Mouse (Mus musculus) kidney, adult 2 months (tissue): ENCODE measurements around the gene Pdgfa. TPM values are rescaled to one million over a fixed set of nuclear protein-coding genes. Genes with fewer than 3 reads are reported as not detected.

Source experiments
- DNase-seq: peaks from one replicate; pipeline ENCODE4 v3.0.0; 2021
- H3K27ac ChIP-seq: fragments of 200-500 bp; 2 replicates; pipeline ENCODE4 v1.5.1; 2012; ENCODE audit warnings: low read depth, low read length, control low read depth, inconsistent platforms; ENCODE audit not compliant: insufficient read depth
- H3K27me3 ChIP-seq: fragments of 200-500 bp; replicated peaks from 2 replicates; pipeline ENCODE4 v1.6.1; 2012; ENCODE audit warnings: mild to moderate bottlenecking, moderate library complexity, low read length, inconsistent platforms; ENCODE audit not compliant: control insufficient read depth, insufficient read depth
- H3K36me3 ChIP-seq: fragments of 200-500 bp; 2 replicates; pipeline ENCODE4 v1.6.1; 2012; ENCODE audit warnings: mild to moderate bottlenecking, moderate library complexity, low read length, inconsistent platforms; ENCODE audit not compliant: control insufficient read depth, insufficient read depth
- H3K4me1 ChIP-seq: fragments of 200-500 bp; 2 replicates; pipeline ENCODE4 v1.6.1; 2011; ENCODE audit warnings: low read length; ENCODE audit not compliant: control insufficient read depth, insufficient read depth
- H3K4me3 ChIP-seq: fragments of 200-500 bp; 2 replicates; pipeline ENCODE4 v1.5.1; 2011; ENCODE audit warnings: mild to moderate bottlenecking, low read depth, low read length, control low read depth; ENCODE audit not compliant: insufficient read depth
- CTCF ChIP-seq: fragments of 200-500 bp; conservative IDR thresholded peaks from 2 replicates; pipeline ENCODE4 v1.5.1; 2011; ENCODE audit warnings: low read depth, mild to moderate bottlenecking, control low read depth, low read length, moderate library complexity, mixed read lengths; ENCODE audit not compliant: insufficient read depth, insufficient read length
- POLR2A ChIP-seq: fragments of 200-500 bp; IDR thresholded peaks from one replicate; pipeline ENCODE4 v1.6.1; 2011; ENCODE audit warnings: low read depth, low read length, control low read depth
- WGBS: fragments of 180-500 bp; shearing (Covaris S2); methylation state at CpG from one replicate; pipeline ENCODE4 v1.1.7; 2018; 5-methylcytosine and 5-hydroxymethylcytosine counted together
- polyA plus RNA-seq: library from polyadenylated mRNA; depleted of rRNA; stranded (reverse); fragments of >200 nt; gene quantifications from 2 replicates; pipeline ENCODE4 v1.2.3, GENCODE M21; 2012

Gene Pdgfa
- polyA plus RNA-seq, 1 experiment, result 12.0 TPM

DNA sequence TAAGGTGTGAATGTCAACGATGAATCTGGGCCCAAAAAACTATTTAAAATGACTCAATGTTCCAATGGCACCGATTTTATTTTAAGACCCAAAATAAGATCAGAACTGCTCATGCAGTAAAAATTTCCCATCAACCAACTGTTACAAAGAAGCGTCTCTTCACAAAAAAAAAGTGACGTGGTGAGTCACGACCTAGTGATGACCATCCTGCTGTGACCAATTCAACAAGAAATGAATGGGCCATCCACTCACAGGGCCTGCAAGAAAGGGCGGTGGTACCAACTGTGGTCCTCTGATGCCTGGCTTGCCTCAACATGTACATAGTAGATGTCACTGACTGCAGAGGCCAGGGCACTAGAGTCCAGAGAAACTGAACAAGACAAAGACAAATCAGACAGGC is 7.6 kb downstream of the Pdgfa start:
- WGBS, result 86% methylated on average over 6 of the region's 6 CpGs
- TF ChIP-seq CTCF (no peak), POLR2A (no peak)
- Histone ChIP-seq H3K27me3 (no peaks in the 10 kb centered on the region), H3K27ac (no peak overlapping the region), H3K36me3 (no peaks in the 10 kb centered on the region), H3K4me1 (no peaks in the 10 kb centered on the region; the same call in 1 of the 2 replicates), H3K4me3 (no peak overlapping the region)
- no peak for DNase-seq

DNA sequence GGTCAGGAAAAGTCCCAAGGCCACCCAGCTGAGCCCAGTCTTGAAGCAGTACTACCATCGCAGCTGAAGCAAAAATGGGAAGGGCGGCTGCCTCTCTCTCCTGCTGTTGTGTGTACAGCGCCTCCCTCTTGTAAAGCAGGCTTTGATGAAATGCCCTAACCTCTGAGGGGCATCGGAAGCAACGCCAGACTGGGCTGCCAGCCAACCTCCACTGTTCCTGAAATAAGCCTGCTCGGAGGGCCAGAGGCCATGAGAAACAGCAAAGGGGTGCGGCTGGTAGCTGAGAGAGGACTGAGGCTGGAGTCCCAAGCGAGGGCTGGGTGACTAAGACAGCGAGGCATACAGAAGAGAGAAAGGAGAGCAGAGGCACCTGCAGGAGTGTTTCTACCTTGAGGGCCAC is 8.4 kb downstream of the Pdgfa start:
- TF ChIP-seq POLR2A (no peak), CTCF (no peak)
- Histone ChIP-seq H3K4me3 (no peak overlapping the region), H3K27ac (no peak overlapping the region), H3K4me1 (no peaks in the 10 kb centered on the region; the same call in 1 of the 2 replicates), H3K27me3 (no peaks in the 10 kb centered on the region), H3K36me3 (no peaks in the 10 kb centered on the region)
- DNase-seq, result peak; percentile 85
- 17% methylated on average over 9 of the region's 9 CpGs for WGBS

DNA sequence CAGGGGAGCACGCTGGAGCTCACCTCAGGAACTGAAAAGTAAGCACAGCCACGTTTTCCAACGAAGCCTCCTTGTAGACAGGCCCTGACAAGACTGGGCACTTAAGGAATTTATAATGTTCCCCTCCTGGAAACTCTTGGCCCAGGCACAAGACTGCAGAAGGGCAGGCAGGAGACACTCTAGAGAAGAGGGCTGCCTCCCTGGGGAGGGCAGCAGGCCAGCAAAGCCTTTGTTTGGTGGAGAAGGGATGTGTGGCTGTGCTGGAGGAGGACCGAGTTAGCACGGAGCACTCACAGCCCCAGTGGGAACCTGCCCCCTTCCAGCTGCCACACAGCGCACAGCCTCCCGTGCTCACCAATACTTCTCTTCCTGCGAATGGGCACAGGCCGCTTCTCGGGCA is 9.2 kb downstream of the Pdgfa start:
- 78% methylated on average over 10 of the region's 10 CpGs for WGBS
- no peaks in the 10 kb centered on the region; the same call in 1 of the 2 replicates for H3K4me1 ChIP-seq
- TF ChIP-seq POLR2A, result no peak
- TF ChIP-seq CTCF, result no peak

DNA sequence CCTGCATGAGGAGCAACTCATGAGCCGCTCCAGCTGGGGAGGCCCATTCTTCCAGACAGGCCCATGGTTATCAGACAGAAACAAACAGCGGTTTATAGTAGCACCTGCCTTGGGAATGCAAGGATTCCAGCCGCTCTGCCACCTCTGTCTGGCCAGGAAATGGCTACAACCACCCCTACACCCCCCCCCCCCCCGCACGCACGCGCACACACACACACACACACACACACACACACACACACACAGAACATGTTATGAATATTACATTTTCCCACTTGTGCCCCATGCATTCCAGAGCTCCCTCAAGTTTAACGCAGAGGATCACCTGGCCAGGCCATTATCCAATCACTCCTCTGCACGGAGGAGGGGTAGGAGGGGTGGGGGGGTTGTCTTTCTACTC is 15.2 kb downstream of the Pdgfa start:
- Histone ChIP-seq H3K4me3 (no peak overlapping the region), H3K4me1 (peaks cover 8% of the 10 kb centered on the region), H3K27me3 (no peaks in the 10 kb centered on the region), H3K36me3 (no peaks in the 10 kb centered on the region), H3K27ac (no peak overlapping the region)
- WGBS, result 70% methylated on average over 9 of the region's 9 CpGs
- DNase-seq, result no peak
- TF ChIP-seq POLR2A, result no peak
- no peak for TF ChIP-seq CTCF

More for the DNA sequence above, 9.2 kb downstream of the Pdgfa start:
- no peaks in the 10 kb centered on the region for H3K27me3 ChIP-seq
- no peak overlapping the region for H3K27ac ChIP-seq
- DNase-seq, result no peak
- no peaks in the 10 kb centered on the region for H3K36me3 ChIP-seq
- H3K4me3 ChIP-seq, result no peak overlapping the region

DNA sequence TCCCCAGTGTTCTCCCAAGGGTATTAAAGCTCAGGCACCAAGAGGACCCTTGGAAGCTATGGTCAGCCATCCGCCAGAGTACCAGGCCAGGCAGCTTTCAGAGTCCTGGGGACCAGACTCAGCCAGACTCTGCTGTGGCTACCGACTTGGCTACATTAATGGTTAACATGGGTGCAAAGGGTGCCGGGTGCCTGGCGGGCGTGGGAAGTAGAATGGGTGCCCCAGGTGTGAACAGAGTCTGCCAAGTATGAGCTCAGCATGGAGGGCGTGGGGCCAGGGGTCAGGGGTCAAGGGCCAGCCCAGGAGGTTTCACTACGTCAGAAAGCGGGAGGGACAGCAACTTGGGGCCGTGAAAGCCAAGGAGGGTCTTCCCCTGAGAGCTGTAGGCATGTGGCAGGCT is 16.6 kb downstream of the Pdgfa start:
- Histone ChIP-seq H3K4me1 (peaks cover 8% of the 10 kb centered on the region), H3K4me3 (no peak overlapping the region), H3K27me3 (no peaks in the 10 kb centered on the region), H3K36me3 (no peaks in the 10 kb centered on the region), H3K27ac (peak overlapping the region; percentile 19; the same call in 1 of the 2 replicates)
- TF ChIP-seq CTCF (no peak), POLR2A (no peak)
- 29% methylated on average over 9 of the region's 9 CpGs for WGBS
- DNase-seq, result peak; percentile 95

DNA sequence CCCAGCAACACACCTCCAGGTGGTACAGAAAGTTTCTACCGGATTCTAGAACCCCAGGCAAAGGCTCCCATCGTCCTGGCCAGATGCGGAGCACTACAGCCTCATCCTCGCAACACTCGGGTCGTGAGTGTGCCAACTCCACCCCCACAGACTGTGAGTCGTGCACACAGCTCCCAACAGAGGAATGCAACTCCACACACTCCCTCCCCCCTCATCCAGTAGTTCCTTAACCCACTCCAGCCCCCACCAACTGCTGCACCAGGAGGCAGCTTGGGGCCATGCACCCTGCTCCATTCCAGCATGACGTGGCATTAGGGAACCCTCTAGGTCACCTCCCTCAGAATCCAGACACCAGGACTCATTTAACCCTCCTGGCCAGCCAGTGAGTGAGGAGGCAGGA is 17.3 kb downstream of the Pdgfa start:
- no peak overlapping the region for H3K4me3 ChIP-seq
- no peak overlapping the region for H3K27ac ChIP-seq
- 37% methylated on average over 8 of the region's 8 CpGs for WGBS

DNA sequence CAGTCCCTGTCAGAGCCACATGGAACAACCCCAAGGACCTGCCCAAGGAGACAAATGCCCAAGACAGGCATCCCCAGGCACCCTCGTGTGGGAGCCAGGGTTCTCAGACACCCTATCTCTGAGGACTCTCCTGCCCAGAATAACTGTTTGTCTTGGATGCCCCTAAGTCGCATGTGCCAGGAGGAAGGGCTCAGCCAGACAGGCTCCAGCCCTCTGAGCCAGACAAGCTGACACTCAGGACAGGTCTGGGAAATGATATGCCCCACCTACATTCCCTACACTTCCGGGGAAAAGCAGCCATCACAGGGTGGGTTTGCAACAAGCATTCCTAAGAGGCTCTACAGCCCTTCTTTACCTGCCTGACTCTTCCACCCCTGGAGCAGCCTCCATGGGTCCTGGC is 19.4 kb downstream of the Pdgfa start:
- WGBS, result 33% methylated on average over 3 of the region's 3 CpGs
- H3K27me3 ChIP-seq, result no peaks in the 10 kb centered on the region
- no peak overlapping the region for H3K4me3 ChIP-seq
- no peak for TF ChIP-seq CTCF
- TF ChIP-seq POLR2A, result no peak
- H3K4me1 ChIP-seq, result peaks cover 8% of the 10 kb centered on the region
- peak; percentile 19 for DNase-seq
- no peaks in the 10 kb centered on the region for H3K36me3 ChIP-seq
- H3K27ac ChIP-seq, result no peak overlapping the region

More for the DNA sequence above, 17.3 kb downstream of the Pdgfa start:
- Histone ChIP-seq H3K27me3 (no peaks in the 10 kb centered on the region), H3K36me3 (no peaks in the 10 kb centered on the region), H3K4me1 (peaks cover 8% of the 10 kb centered on the region)
- TF ChIP-seq CTCF (no peak), POLR2A (no peak)
- DNase-seq, result peak; percentile 45

DNA sequence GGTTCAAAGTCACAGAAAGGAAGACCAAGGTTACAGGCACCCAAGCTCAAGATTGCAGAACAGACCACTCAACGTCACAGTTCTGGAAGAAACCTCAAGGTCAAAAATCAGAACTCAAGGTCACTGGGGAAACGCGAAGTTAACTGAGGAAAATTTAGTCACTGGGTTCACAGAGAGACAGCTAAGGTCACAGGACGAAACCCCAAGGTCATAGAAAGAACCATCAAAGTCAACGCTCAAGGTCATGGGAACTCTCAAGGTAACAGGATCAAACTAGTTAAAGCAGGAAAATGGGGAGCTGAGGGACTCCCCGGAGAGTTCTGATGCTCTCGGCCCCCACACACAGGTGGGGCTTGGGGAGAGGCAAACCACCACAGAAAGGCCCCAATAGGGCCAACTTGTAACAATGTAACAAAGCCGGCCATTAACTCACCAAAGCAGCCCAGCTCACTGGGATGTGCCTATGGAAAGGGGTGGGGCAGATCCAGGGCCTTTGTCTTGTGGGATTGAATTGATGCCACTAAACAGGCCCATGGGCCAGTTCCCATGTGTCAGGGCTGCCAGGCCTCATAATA is 22.2 kb downstream of the Pdgfa start:
- no peak for DNase-seq
- no peak overlapping the region for H3K4me3 ChIP-seq
- H3K27ac ChIP-seq, result no peak overlapping the region
- WGBS, result 94% methylated on average over 8 of the region's 8 CpGs
- peaks cover 7% of the 10 kb centered on the region for H3K4me1 ChIP-seq
- TF ChIP-seq CTCF (no peak), POLR2A (no peak)
- H3K27me3 ChIP-seq, result no peaks in the 10 kb centered on the region
- H3K36me3 ChIP-seq, result no peaks in the 10 kb centered on the region
